Mouse (Mus musculus) hindbrain, embryonic 12.5 days (tissue): ENCODE data around the gene Olfr1475. TPM values are rescaled to one million over a fixed set of nuclear protein-coding genes. Genes with fewer than 3 reads are reported as not detected.
"Not testable (repeated sequence)": the region's sequence is repeated elsewhere in the genome, so short reads cannot be mapped to it uniquely, and the experiment has no call there.

Experiments
- ATAC-seq: fragments of 200-750 bp; cut with Nextera tagmentation; 2 replicates; pipeline ENCODE4 v1.8.0; 2017; ENCODE audit warnings: moderate TSS enrichment; ENCODE audit not compliant: low FRiP score
- H3K27ac ChIP-seq: fragments of 300-500 bp; sonication (generic); 2 replicates; pipeline ENCODE4 v1.5.1; 2016; ENCODE audit warnings: mild to moderate bottlenecking
- H3K27me3 ChIP-seq: fragments of 300-500 bp; sonication (generic); 2 replicates; pipeline ENCODE4 v1.6.1; 2016; ENCODE audit warnings: mild to moderate bottlenecking
- H3K36me3 ChIP-seq: fragments of 300-500 bp; sonication (generic); 2 replicates; pipeline ENCODE4 v1.6.1; 2016; ENCODE audit warnings: mild to moderate bottlenecking
- H3K4me1 ChIP-seq: fragments of 300-500 bp; sonication (generic); 2 replicates; pipeline ENCODE4 v1.6.1; 2016
- H3K4me2 ChIP-seq: fragments of 300-500 bp; sonication (generic); replicated peaks from 2 replicates; pipeline ENCODE4 v1.6.1; 2016; ENCODE audit warnings: mild to moderate bottlenecking
- H3K4me3 ChIP-seq: fragments of 300-500 bp; sonication (generic); 2 replicates; pipeline ENCODE4 v1.5.1; 2016; ENCODE audit warnings: mild to moderate bottlenecking
- H3K9ac ChIP-seq: fragments of 300-500 bp; sonication (generic); 2 replicates; pipeline ENCODE4 v1.6.1; 2016; ENCODE audit warnings: mild to moderate bottlenecking, moderate library complexity
- H3K9me3 ChIP-seq: fragments of 300-500 bp; sonication (generic); replicated peaks from 2 replicates; pipeline ENCODE4 v1.6.1; 2016; ENCODE audit warnings: mild to moderate bottlenecking
- WGBS: fragments of 180-500 bp; shearing (Covaris S2); methylation state at CpG from one replicate; pipeline ENCODE4 v1.1.7; 2016; 5-methylcytosine and 5-hydroxymethylcytosine counted together
- polyA plus RNA-seq: library from polyadenylated mRNA; unstranded; fragments of >200 nt; fragmentation: Nextera tagmentation; extraction: Ambion mirVana; gene quantifications from 2 replicates; pipeline ENCODE4 v1.2.1, GENCODE M21; 2016

Gene Olfr1475
- polyA plus RNA-seq = not detected in 2 replicates

- Histone ChIP-seq H3K9ac (no peak within 1 kb of the TSS), H3K4me2 (no peak within 1 kb of the TSS), H3K9me3 (no peaks in the 10 kb centered on the region), H3K27ac (no peak within 1 kb of the TSS), H3K4me3 (no peak within 1 kb of the TSS), H3K36me3 (no peaks in the 10 kb centered on the region), H3K4me1 (no peaks in the 10 kb centered on the region), H3K27me3 (no peaks in the 10 kb centered on the region)
- no peak for ATAC-seq
Measured at GRCm38 (mm10) chr19:13480096-13480495, at the start of gene Olfr1475. Gene Olfr1475 (minus strand): TSS chr19:13480196.

GRCm38 (mm10) chr19:13527613-13528012, 47.6 kb upstream of the Olfr1475 start, which contains the start of gene Olfr1480:
Gene Olfr1480 (plus strand): TSS chr19:13527913.
- Histone ChIP-seq H3K4me3 (no peak within 1 kb of the TSS), H3K36me3 (no peaks in the 10 kb centered on the region), H3K27ac (no peak within 1 kb of the TSS), H3K9me3 (peaks cover 17% of the 10 kb centered on the region), H3K4me1 (no peaks in the 10 kb centered on the region), H3K27me3 (no peaks in the 10 kb centered on the region), H3K9ac (no peak within 1 kb of the TSS), H3K4me2 (no peak within 1 kb of the TSS)
- ATAC-seq = no peak
- 81% methylated on average over 2 of the region's 2 CpGs for whole genome bisulfite sequencing

- Histone ChIP-seq H3K36me3 (no peaks in the 10 kb centered on the region), H3K27ac (no peak within 1 kb of the TSS), H3K9ac (no peak within 1 kb of the TSS), H3K4me3 (no peak within 1 kb of the TSS), H3K4me1 (no peaks in the 10 kb centered on the region), H3K4me2 (no peak within 1 kb of the TSS), H3K9me3 (peaks cover 11% of the 10 kb centered on the region), H3K27me3 (no peaks in the 10 kb centered on the region)
- 80% methylated on average over 3 of the region's 3 CpGs for WGBS
- no peak for ATAC-seq
Measured at GRCm38 (mm10) chr19:13500246-13500645, 20.2 kb upstream of the Olfr1475 start, which contains the start of gene Olfr1477. Gene Olfr1477 (plus strand): TSS chr19:13500546.

GRCm38 (mm10) chr19:13469265-13469664, 10.7 kb downstream of the Olfr1475 start, which contains the start of gene Olfr1474:
Gene Olfr1474 (plus strand): TSS chr19:13469565.
- not testable (repeated sequence) for H3K4me1 ChIP-seq, H3K27ac ChIP-seq, H3K4me3 ChIP-seq, H3K4me2 ChIP-seq, H3K9ac ChIP-seq, H3K27me3 ChIP-seq, ATAC-seq, H3K9me3 ChIP-seq, H3K36me3 ChIP-seq
- 80% methylated on average over 4 of the region's 4 CpGs for WGBS

- no peaks in the 10 kb centered on the region for H3K4me1 ChIP-seq
- no peaks in the 10 kb centered on the region for H3K27me3 ChIP-seq
- no peak within 1 kb of the TSS for H3K9ac ChIP-seq
- H3K27ac ChIP-seq = no peak within 1 kb of the TSS
- H3K4me3 ChIP-seq = no peak within 1 kb of the TSS
- WGBS = 75% methylated on average over 1 of the region's 1 CpGs
- H3K4me2 ChIP-seq = no peak within 1 kb of the TSS
- H3K36me3 ChIP-seq = no peaks in the 10 kb centered on the region
- ATAC-seq = no peak
- H3K9me3 ChIP-seq = 0 out of 2 replicates have a peak, but pooled peaks cover 2% of the 10 kb centered on the region
Measured at GRCm38 (mm10) chr19:13455986-13456385, 24.0 kb downstream of the Olfr1475 start, which contains the start of gene Olfr1472. Gene Olfr1472 (minus strand): TSS chr19:13456086.

- H3K4me3 ChIP-seq, H3K4me2 ChIP-seq, ATAC-seq, H3K27ac ChIP-seq, H3K4me1 ChIP-seq, H3K27me3 ChIP-seq, H3K36me3 ChIP-seq, H3K9ac ChIP-seq: not testable (repeated sequence)
- WGBS = 75% methylated on average over 2 of the region's 2 CpGs
- peaks cover 12% of the 10 kb centered on the region; the same call in 1 of the 2 replicates for H3K9me3 ChIP-seq
Measured at GRCm38 (mm10) chr19:13443109-13443508, 36.9 kb downstream of the Olfr1475 start, which contains the start of gene Olfr1471. Gene Olfr1471 (plus strand): TSS chr19:13443409.

Other genes starting within 250 kb of the Olfr1475 start
- not detected in 2 replicates for gene Olfr1463, start 248.9 kb downstream of the Olfr1475 start, polyA plus RNA-seq
- not detected in 2 replicates for gene Olfr1465, start 164.7 kb downstream of the Olfr1475 start, polyA plus RNA-seq
- gene Olfr1466, start 141.3 kb downstream of the Olfr1475 start, polyA plus RNA-seq = not detected in 2 replicates
- not detected in 2 replicates for gene Olfr1467, start 118.0 kb downstream of the Olfr1475 start, polyA plus RNA-seq
- gene Olfr1469, start 72.3 kb downstream of the Olfr1475 start, polyA plus RNA-seq = not detected in 2 replicates
- gene Olfr1471, start 36.8 kb downstream of the Olfr1475 start, polyA plus RNA-seq = not detected in 2 replicates
- gene Olfr1472, start 24.1 kb downstream of the Olfr1475 start, polyA plus RNA-seq = not detected in 2 replicates
- gene Olfr1474, start 10.6 kb downstream of the Olfr1475 start, polyA plus RNA-seq = not detected in 2 replicates
- not detected in 2 replicates for gene Olfr1477, start 20.4 kb upstream of the Olfr1475 start, polyA plus RNA-seq
- gene Olfr1480, start 47.7 kb upstream of the Olfr1475 start, polyA plus RNA-seq = not detected in 2 replicates
- not detected in 2 replicates for gene Olfr1484, start 103.3 kb upstream of the Olfr1475 start, polyA plus RNA-seq
- not detected in 2 replicates for gene Olfr1487, start 137.2 kb upstream of the Olfr1475 start, polyA plus RNA-seq
- gene Olfr1489, start 151.4 kb upstream of the Olfr1475 start, polyA plus RNA-seq = not detected in 2 replicates
- not detected in 2 replicates for gene Olfr1490, start 170.9 kb upstream of the Olfr1475 start, polyA plus RNA-seq
- gene Olfr1491, start 217.1 kb upstream of the Olfr1475 start, polyA plus RNA-seq = not detected in 2 replicates
- not detected in 2 replicates for gene Olfr1493-ps1, start 243.1 kb upstream of the Olfr1475 start, polyA plus RNA-seq